Comparison of ENCODE assay signal across 17 mouse cellular contexts in genomic region chr13:18038814-18039213, GRCm38 (mm10). TPM values are rescaled to one million over a fixed set of nuclear protein-coding genes. Genes with fewer than 3 reads are reported as not detected.
DNase-seq lines count a peak whose midpoint lies in the region; ATAC-seq and TF ChIP-seq lines count a peak whose summit lies in the region.
"Had no signal": no experiment of that assay in that cellular context is flagged by ENCODE, and none has a peak within 500 bp of the region (broad histone marks: within the 10 kb centered on the region; RNA-seq: fewer than 3 reads in every experiment).

No protein-coding gene starts in this region.

- H3K36me3 ChIP-seq in lung, embryonic 14.5 days (ENCODE audit: insufficient read depth): no peaks in the 10 kb centered on the region
- H3K36me3 ChIP-seq: embryonic facial prominence, embryonic 10.5 days; heart, embryonic 12.5 days had no signal

- no peaks in the 10 kb centered on the region for H3K27me3 ChIP-seq in lung, embryonic 14.5 days (ENCODE audit: insufficient read depth, low read length)
- H3K27me3 ChIP-seq: CH12.LX; forebrain, embryonic 13.5 days; heart, embryonic 12.5 days had no signal

- TF ChIP-seq CTCF in lung, embryonic 14.5 days (IDR thresholded peaks at IDR 0.05; ENCODE audit: low read depth): no peak

- ATAC-seq in lung, embryonic 14.5 days (ENCODE audit: insufficient read depth): peak; percentile 91
- ATAC-seq: activated CD4-positive, CD25-positive, alpha-beta regulatory T cell, adult 4 months; forebrain, embryonic 13.5 days; forebrain, postnatal 0 days; Patski had no signal

- no peak overlapping the region for H3K4me2 ChIP-seq in lung, embryonic 14.5 days
- H3K4me2 ChIP-seq: forebrain, embryonic 13.5 days; heart, embryonic 12.5 days had no signal

- no peak overlapping the region for H3K9ac ChIP-seq in lung, embryonic 14.5 days
- H3K9ac ChIP-seq: forebrain, embryonic 13.5 days; forebrain, postnatal 0 days; heart, embryonic 12.5 days had no signal

- peak; percentile 72 to 80 for DNase-seq in lung, adult 18-20 months
- DNase-seq in lung, embryonic 14.5 days: peak; percentile 50
- DNase-seq in lung, postnatal 10 days: peak; percentile 44
- peak; percentile 27 to 65 for DNase-seq in lung, postnatal 4 days
- no peak for DNase-seq in gastrocnemius, postnatal 10 days
- DNase-seq in right cerebral cortex, adult 18-20 months: no peak
- DNase-seq: adrenal gland, postnatal 25 days; cerebellum, adult 2 months; cerebellum, postnatal 10 days; forebrain, postnatal 0 days; gastrocnemius, postnatal 25 days had no signal

- no peaks in the 10 kb centered on the region for H3K9me3 ChIP-seq in lung, embryonic 14.5 days (ENCODE audit: low read depth, low read length)
- H3K9me3 ChIP-seq: embryonic facial prominence, embryonic 10.5 days; forebrain, embryonic 13.5 days; heart, embryonic 12.5 days had no signal

- WGBS in lung, embryonic 14.5 days: 54% methylated on average over 2 of the region's 2 CpGs

- H3K4me3 ChIP-seq in lung, embryonic 14.5 days (ENCODE audit: low read depth, low read length): no peak overlapping the region
- H3K4me3 ChIP-seq: embryonic facial prominence, embryonic 10.5 days; forebrain, embryonic 13.5 days; heart, embryonic 12.5 days had no signal

- no peak overlapping the region for H3K27ac ChIP-seq in lung, embryonic 14.5 days (ENCODE audit: low read depth)
- H3K27ac ChIP-seq: embryonic facial prominence, embryonic 10.5 days; forebrain, embryonic 13.5 days had no signal

- H3K4me1 ChIP-seq in lung, embryonic 14.5 days (ENCODE audit: insufficient read depth): no peaks in the 10 kb centered on the region
- H3K4me1 ChIP-seq: embryonic facial prominence, embryonic 10.5 days; forebrain, embryonic 13.5 days; heart, embryonic 12.5 days had no signal

RNA-seq across cellular contexts. Expression of gene Yae1d1, which starts 45.7 kb away (rescaled TPM):
- 74.3 and 75.2 TPM in 2 replicates for polyA plus RNA-seq in lung, embryonic 14.5 days (2014; fragmentation: Nextera tagmentation; extraction: Ambion mirVana)
- total RNA-seq in gastrocnemius, postnatal 10 days (2021): 10 to 100 TPM; 15.7 to 18.0 TPM

Comparison
In these comparisons a context has a peak if more than half of its experiments do, and no peak if none do; other contexts are left out.
1. DNase-seq: peak in lung, adult 18-20 months (2 of 2), lung, embryonic 14.5 days (single experiment), lung, postnatal 10 days (single experiment) and lung, postnatal 4 days (2 of 2); none in gastrocnemius, postnatal 10 days (single experiment) and right cerebral cortex, adult 18-20 months (single experiment).